Mouse (Mus musculus) splenic B cell, adult 2 months (primary cell): ENCODE results near the gene Apon.
A peak's percentile ranks its signal among the peaks of the same experiment; 100 is the strongest.
"Not testable (repeated sequence)": the region's sequence is repeated elsewhere in the genome, so short reads cannot be mapped to it uniquely, and the experiment has no call there.

Experiments used
- DNase-seq: peaks from one replicate; pipeline ENCODE4 v3.0.0-alpha.2; 2011; ENCODE audit warnings: low read depth, low spot score
- H3K27me3 ChIP-seq: 2 replicates; pipeline ENCODE4 v1.6.1; 2012; ENCODE audit warnings: mild to moderate bottlenecking, low read length, moderate library complexity, mixed read lengths; ENCODE audit not compliant: control insufficient read depth, poor library complexity, insufficient read depth, severe bottlenecking
- H3K36me3 ChIP-seq: 2 replicates; pipeline ENCODE4 v1.6.1; 2012; ENCODE audit warnings: mild to moderate bottlenecking, low read length, moderate library complexity, mixed read lengths; ENCODE audit not compliant: control insufficient read depth, poor library complexity, insufficient read depth, severe bottlenecking

The Apon gene

GRCm38 (mm10) chr10:128255925-128256324, 2.0 kb downstream of the Apon start:
- DNase-seq = no peak
- H3K36me3 ChIP-seq = peaks cover 5% of the 10 kb centered on the region; the same call in 1 of the 2 replicates
- no peaks in the 10 kb centered on the region for H3K27me3 ChIP-seq

- Histone ChIP-seq H3K36me3 (peaks cover 5% of the 10 kb centered on the region; the same call in 1 of the 2 replicates), H3K27me3 (no peaks in the 10 kb centered on the region)
- DNase-seq = no peak
These were observed 2.4 kb downstream of the Apon start for GRCm38 (mm10) chr10:128256328-128256727.

DNA sequence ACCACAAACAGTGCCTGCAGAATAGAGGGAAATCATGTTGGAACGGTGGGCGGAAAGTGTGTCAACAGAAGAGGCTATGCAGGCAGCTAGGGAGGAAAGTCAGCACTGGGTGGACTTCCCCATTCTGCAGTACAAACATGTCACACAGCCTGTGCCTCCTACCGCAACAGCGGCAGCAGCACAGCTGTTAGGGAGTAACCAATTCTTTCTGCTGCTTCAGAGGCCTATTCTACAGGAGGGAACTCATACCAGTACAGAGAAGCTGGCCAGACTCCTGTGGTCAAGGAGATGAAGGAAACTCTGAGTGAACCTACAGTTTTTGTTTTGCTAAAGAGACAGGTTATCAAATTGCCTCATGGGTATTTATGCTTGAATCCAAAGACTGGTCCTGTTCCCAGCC, 5.1 kb downstream of the Apon start:
- no peaks in the 10 kb centered on the region for H3K36me3 ChIP-seq
- peak; percentile 74 for DNase-seq
- H3K27me3 ChIP-seq = no peaks in the 10 kb centered on the region

DNA sequence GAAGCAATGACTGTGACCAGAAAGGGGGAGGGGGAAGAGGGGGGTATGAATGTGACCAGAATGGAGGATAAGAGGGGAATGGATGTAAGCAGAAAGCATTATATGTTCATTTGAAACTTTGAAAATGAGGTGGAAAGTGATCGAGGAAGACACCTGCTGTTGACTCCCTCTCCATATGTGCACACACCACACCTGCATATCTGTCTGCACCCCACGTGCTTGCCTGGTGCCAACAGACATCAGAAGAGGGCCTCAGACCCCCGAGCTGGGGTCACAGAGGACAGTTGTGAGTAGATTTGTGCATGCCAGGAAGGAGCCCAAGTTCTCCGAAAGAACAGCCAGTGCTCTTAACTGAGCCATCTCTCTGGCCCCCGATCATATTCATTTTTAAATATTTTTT, 6.0 kb downstream of the Apon start:
- DNase-seq = no peak
- H3K36me3 ChIP-seq = no peaks in the 10 kb centered on the region
- H3K27me3 ChIP-seq = no peaks in the 10 kb centered on the region

GRCm38 (mm10) chr10:128260376-128260775, 6.5 kb downstream of the Apon start:
- not testable (repeated sequence) for DNase-seq, H3K27me3 ChIP-seq, H3K36me3 ChIP-seq

DNA sequence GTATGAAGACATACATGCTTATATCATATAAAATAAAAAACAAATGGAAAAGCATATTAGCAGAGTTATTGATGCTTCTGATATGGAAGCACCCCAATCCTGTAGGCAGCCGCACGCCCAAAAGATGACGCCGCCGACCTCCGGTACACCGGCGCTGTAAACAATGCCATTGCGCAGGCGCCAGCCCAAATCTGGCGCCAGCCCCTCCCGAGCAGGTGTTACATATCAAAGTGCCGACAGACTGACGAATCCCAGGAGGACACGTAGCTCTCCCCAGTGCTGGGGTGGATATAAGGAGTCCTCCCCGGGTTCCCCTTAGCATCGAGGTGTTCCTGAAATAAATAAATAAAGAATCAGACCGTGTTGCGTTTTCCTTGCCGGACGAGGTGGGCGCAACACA, 8.4 kb downstream of the Apon start:
- DNase-seq = no peak
- Histone ChIP-seq H3K36me3 (no peaks in the 10 kb centered on the region), H3K27me3 (no peaks in the 10 kb centered on the region)

DNA sequence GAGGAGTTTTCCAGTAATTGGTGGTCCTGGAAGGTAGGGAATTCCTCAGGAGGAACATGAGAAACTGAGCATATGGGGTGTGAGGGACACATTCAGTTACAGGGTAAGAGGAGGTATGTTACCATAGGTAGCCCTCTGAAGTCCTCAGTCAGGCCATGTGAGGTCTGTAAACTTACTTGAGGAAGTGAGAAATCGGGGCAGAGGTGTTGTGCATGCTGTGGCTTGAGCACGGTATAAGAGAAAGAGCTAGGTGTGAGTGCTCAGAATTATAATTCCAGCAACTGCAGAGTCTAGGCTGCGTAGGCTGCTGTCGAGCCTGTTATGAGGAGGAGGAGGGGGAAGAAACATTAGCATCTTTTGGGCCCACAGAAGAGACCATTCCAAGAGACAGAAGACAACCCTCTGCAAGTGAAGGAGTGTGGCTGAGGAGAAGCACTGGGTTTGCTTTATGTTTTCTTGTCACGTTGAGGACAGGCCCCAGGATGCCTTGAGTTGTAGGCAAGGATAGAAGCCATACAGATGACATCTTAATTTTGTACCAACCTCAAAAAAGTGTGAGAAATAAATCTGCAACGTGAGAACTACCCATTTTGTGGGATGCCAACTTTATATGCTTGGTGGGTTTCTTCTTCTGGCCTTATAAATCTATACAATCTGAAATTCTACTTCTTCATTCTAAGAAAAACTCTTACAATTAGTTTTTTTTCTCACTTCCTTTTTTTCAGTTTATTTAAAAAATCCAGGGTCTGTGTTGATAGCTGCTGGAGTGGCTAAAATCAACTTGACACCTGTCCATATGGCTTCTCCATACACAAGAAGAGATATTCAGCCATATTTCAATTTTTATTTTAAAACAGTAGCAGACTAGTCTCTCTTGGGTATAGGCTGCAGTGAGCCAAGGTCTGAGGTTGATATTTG, 9.8 kb downstream of the Apon start:
- Histone ChIP-seq H3K27me3 (no peaks in the 10 kb centered on the region), H3K36me3 (no peaks in the 10 kb centered on the region)
- DNase-seq = peak; percentile 71

DNA sequence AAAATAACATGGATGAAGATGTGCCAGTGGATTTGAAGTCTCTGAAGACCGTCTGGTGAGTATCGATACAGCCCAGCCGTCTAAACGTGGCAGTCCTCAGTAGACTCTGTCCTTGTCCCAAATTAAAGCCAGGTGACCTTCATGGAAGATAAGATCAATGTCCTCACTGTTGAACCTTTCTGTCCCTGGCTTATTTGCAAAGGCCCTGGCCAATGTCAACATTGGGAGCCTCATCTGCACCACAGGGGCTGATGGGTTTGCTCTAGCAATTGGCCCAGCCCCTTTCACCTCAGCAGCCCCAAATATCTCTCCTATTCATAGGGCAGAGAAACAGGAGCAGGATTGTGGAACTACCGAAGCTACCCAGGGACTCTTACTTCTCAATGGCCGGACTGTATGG, 14.5 kb downstream of the Apon start, which contains the start of gene Apof:
TSS of gene Apof (plus strand) at position 301 of the 400 bp plus-strand sequence.
- DNase-seq = no peak
- H3K27me3 ChIP-seq = no peaks in the 10 kb centered on the region

DNA sequence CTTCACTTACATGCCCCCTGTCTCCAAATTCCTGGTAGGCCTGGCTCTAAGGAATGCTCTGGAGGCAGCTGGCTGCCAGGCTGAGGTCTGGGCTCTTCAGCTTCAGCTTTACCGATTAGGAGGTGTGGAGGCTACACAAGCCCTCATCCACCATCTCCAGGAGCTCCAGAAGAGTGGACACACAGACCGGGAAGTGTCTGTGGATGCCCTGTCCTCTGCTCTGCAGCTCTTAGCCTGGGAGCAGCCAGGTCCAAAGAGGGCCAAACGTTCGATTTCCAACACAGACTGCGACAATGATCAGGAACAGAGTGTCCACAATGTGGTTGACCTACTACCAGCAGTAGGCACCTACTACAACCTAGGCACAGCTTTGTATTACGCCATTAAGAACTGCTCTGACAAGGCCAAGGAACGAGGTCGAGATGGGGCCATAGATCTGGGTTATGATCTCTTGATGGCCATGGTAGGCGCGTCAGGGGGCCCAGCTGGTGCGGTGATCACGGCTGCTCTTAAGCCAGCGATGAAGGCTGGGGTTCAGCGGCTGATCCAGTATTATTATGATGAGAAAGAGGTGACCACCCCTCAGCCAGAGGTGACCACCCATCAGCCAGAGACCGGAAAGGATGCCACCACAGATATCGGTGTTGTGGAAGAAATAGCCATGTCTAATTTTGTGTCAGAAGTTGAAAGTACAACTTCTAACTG, 15.5 kb downstream of the Apon start:
- no peaks in the 10 kb centered on the region for H3K27me3 ChIP-seq
- no peaks in the 10 kb centered on the region; the same call in 1 of the 2 replicates for H3K36me3 ChIP-seq
- DNase-seq = no peak

More for the DNA sequence above, 14.5 kb downstream of the Apon start, which contains the start of gene Apof:
- no peaks in the 10 kb centered on the region for H3K36me3 ChIP-seq

- no peaks in the 10 kb centered on the region for H3K27me3 ChIP-seq
- H3K36me3 ChIP-seq = no peaks in the 10 kb centered on the region; the same call in 1 of the 2 replicates
- peak; percentile 96 for DNase-seq
These were observed 16.5 kb downstream of the Apon start, which contains the start of gene Stat2 for GRCm38 (mm10) chr10:128270287-128270841. TSS of gene Stat2 (plus strand) at chr10:128270559.

- Histone ChIP-seq H3K27me3 (no peaks in the 10 kb centered on the region), H3K36me3 (no peaks in the 10 kb centered on the region; the same call in 1 of the 2 replicates)
- peak; percentile 41 for DNase-seq
These were observed 17.0 kb downstream of the Apon start for GRCm38 (mm10) chr10:128270866-128271265.

- H3K27me3 ChIP-seq = no peaks in the 10 kb centered on the region
- no peak for DNase-seq
- peaks cover 4% of the 10 kb centered on the region for H3K36me3 ChIP-seq
These were observed 18.0 kb downstream of the Apon start for GRCm38 (mm10) chr10:128271883-128272282.

DNA sequence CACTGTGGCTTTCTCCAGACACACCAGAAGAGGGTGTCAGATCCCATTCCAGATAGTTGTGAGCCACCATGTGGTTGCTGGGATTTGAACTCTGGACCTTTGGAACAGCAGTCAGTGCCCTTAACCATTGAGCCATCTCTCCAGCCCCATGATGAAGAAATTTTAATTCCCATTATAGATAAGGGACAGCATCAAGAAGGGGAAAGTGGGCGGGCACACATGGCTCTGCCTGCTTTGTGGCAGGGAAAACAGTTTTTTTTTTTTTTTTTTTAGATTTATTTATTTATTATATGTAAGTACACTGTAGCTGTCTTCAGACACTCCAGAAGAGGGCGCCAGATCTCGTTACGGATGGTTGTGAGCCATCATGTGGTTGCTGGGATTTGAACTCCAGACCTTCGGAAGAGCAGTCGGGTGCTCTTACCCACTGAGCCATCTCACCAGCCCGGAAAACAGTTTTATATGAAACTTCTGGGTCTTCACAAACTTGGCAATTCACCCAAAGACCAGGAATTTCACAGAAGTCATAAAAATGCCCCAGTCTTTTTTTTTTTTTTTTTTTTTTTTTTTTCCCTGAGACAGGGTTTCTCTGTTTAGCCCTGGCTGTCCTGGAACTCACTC, 19.0 kb downstream of the Apon start:
- not testable (repeated sequence) for H3K27me3 ChIP-seq, DNase-seq
- H3K36me3 ChIP-seq = peaks cover 11% of the 10 kb centered on the region

GRCm38 (mm10) chr10:128275374-128275773, 21.5 kb downstream of the Apon start:
- H3K27me3 ChIP-seq, DNase-seq: not testable (repeated sequence)
- peaks cover 20% of the 10 kb centered on the region for H3K36me3 ChIP-seq
